Mouse (Mus musculus): ENCODE measurements around the gene Spsb2. TPM values are rescaled to one million over a fixed set of nuclear protein-coding genes. Genes with fewer than 3 reads are reported as not detected.
"Not testable (repeated sequence)": the region's sequence is repeated elsewhere in the genome, so short reads cannot be mapped to it uniquely, and the experiment has no call there.

Spsb2 gene
- polyA plus RNA-seq, 1 experiment from 2014 or later: 18.2 TPM

- Histone ChIP-seq H3K27ac (no peak overlapping the region), H3K4me2 (peak overlapping the region; percentile 83), H3K4me1 (peaks cover 23% of the 10 kb centered on the region), H3K9me3 (replicated peaks) (no peaks in the 10 kb centered on the region), H3K27me3 (peaks cover 13% of the 10 kb centered on the region), H3K36me3 (no peaks in the 10 kb centered on the region), H3K4me3 (replicated peaks) (peak overlapping the region; percentile 47), H3K9ac (peak overlapping the region; percentile 37)
- WGBS: 3% methylated on average over 10 of the region's 10 CpGs
- no peak; the same call in 1 of the 2 replicates for ATAC-seq (replicated peaks; ENCODE audit: low FRiP score)
Measured at GRCm38 (mm10) chr6:124779984-124780416, 28.5 kb upstream of the Spsb2 start.

GRCm38 (mm10) chr6:124780917-124781316, 27.5 kb upstream of the Spsb2 start:
- ATAC-seq (replicated peaks; ENCODE audit: low FRiP score): no peak
- WGBS: 82% methylated on average over 7 of the region's 7 CpGs
- Histone ChIP-seq H3K4me1 (peaks cover 23% of the 10 kb centered on the region), H3K36me3 (no peaks in the 10 kb centered on the region), H3K4me3 (replicated peaks) (no peak overlapping the region), H3K27me3 (peaks cover 13% of the 10 kb centered on the region), H3K4me2 (no peak overlapping the region), H3K9ac (no peak overlapping the region), H3K27ac (no peak overlapping the region), H3K9me3 (replicated peaks) (no peaks in the 10 kb centered on the region)

- Histone ChIP-seq H3K36me3 (no peaks in the 10 kb centered on the region), H3K9me3 (replicated peaks) (no peaks in the 10 kb centered on the region), H3K27me3 (peaks cover 13% of the 10 kb centered on the region), H3K4me2 (peak overlapping the region; percentile 37), H3K4me3 (replicated peaks) (peak overlapping the region; percentile 5; the same call in 1 of the 2 replicates), H3K4me1 (peaks cover 26% of the 10 kb centered on the region), H3K27ac (no peak overlapping the region), H3K9ac (no peak overlapping the region)
- peak; percentile 37; the same call in 1 of the 2 replicates for ATAC-seq (replicated peaks; ENCODE audit: low FRiP score)
- WGBS: 26% methylated on average over 6 of the region's 6 CpGs
Measured at GRCm38 (mm10) chr6:124782436-124782835, 26.0 kb upstream of the Spsb2 start.

- Histone ChIP-seq H3K9me3 (replicated peaks) (no peaks in the 10 kb centered on the region), H3K4me1 (peaks cover 22% of the 10 kb centered on the region), H3K4me3 (replicated peaks) (no peak overlapping the region), H3K27ac (no peak overlapping the region), H3K36me3 (no peaks in the 10 kb centered on the region), H3K27me3 (no peaks in the 10 kb centered on the region), H3K4me2 (no peak overlapping the region), H3K9ac (no peak overlapping the region)
- 47% methylated on average over 8 of the region's 8 CpGs for whole genome bisulfite sequencing
- ATAC-seq (replicated peaks; ENCODE audit: low FRiP score): no peak
Measured at GRCm38 (mm10) chr6:124786756-124787420, 21.6 kb upstream of the Spsb2 start.

- Histone ChIP-seq H3K27ac (no peak overlapping the region), H3K4me1 (peaks cover 17% of the 10 kb centered on the region), H3K27me3 (no peaks in the 10 kb centered on the region), H3K4me2 (no peak overlapping the region), H3K36me3 (no peaks in the 10 kb centered on the region), H3K9ac (no peak overlapping the region), H3K9me3 (replicated peaks) (no peaks in the 10 kb centered on the region), H3K4me3 (replicated peaks) (no peak overlapping the region)
- 73% methylated on average over 10 of the region's 10 CpGs for WGBS
- ATAC-seq (replicated peaks; ENCODE audit: low FRiP score): no peak
Measured at GRCm38 (mm10) chr6:124787722-124788121, 20.7 kb upstream of the Spsb2 start.

GRCm38 (mm10) chr6:124789519-124789918, 18.9 kb upstream of the Spsb2 start:
- Histone ChIP-seq H3K4me3 (replicated peaks) (no peak overlapping the region), H3K9ac (no peak overlapping the region), H3K27ac (peak overlapping the region; percentile 73; the same call in 1 of the 2 replicates), H3K9me3 (replicated peaks) (no peaks in the 10 kb centered on the region), H3K27me3 (no peaks in the 10 kb centered on the region), H3K36me3 (no peaks in the 10 kb centered on the region), H3K4me2 (no peak overlapping the region), H3K4me1 (peaks cover 17% of the 10 kb centered on the region)
- no peak; the same call in 1 of the 2 replicates for ATAC-seq (replicated peaks; ENCODE audit: low FRiP score)
- WGBS: 76% methylated on average over 4 of the region's 4 CpGs

- H3K27me3 ChIP-seq: no peaks in the 10 kb centered on the region
- H3K9me3 ChIP-seq (replicated peaks): no peaks in the 10 kb centered on the region
- H3K4me1 ChIP-seq: peaks cover 17% of the 10 kb centered on the region
- H3K36me3 ChIP-seq: no peaks in the 10 kb centered on the region
- 29% methylated on average over 4 of the region's 4 CpGs for WGBS
- H3K9ac ChIP-seq: no peak overlapping the region
- H3K4me2 ChIP-seq: no peak overlapping the region
- no peak overlapping the region for H3K4me3 ChIP-seq (replicated peaks)
- peak overlapping the region; percentile 73 for H3K27ac ChIP-seq
- 0 out of 2 replicates have a peak, but pooled peaks have one; percentile 49 for ATAC-seq (replicated peaks; ENCODE audit: low FRiP score)
Measured at GRCm38 (mm10) chr6:124790121-124790520, 18.3 kb upstream of the Spsb2 start.

- Histone ChIP-seq H3K9me3 (replicated peaks) (no peaks in the 10 kb centered on the region), H3K4me3 (replicated peaks) (no peak overlapping the region), H3K9ac (no peak overlapping the region), H3K4me2 (no peak overlapping the region), H3K36me3 (no peaks in the 10 kb centered on the region), H3K27me3 (no peaks in the 10 kb centered on the region), H3K4me1 (peaks cover 22% of the 10 kb centered on the region), H3K27ac (no peak overlapping the region)
- ATAC-seq (replicated peaks; ENCODE audit: low FRiP score): no peak
- WGBS: 73% methylated on average over 3 of the region's 3 CpGs
Measured at GRCm38 (mm10) chr6:124791911-124792310, 16.6 kb upstream of the Spsb2 start.

- H3K27ac ChIP-seq: peak overlapping the region; percentile 88
- no peak overlapping the region for H3K9ac ChIP-seq
- no peak overlapping the region for H3K4me3 ChIP-seq (replicated peaks)
- no peaks in the 10 kb centered on the region for H3K9me3 ChIP-seq (replicated peaks)
- no peaks in the 10 kb centered on the region for H3K27me3 ChIP-seq
- 65% methylated on average over 4 of the region's 4 CpGs for WGBS
- peak; percentile 71; the same call in 1 of the 2 replicates for ATAC-seq (replicated peaks; ENCODE audit: low FRiP score)
- no peaks in the 10 kb centered on the region for H3K36me3 ChIP-seq
- peaks cover 5% of the 10 kb centered on the region; the same call in 1 of the 2 replicates for H3K4me1 ChIP-seq
- no peak overlapping the region for H3K4me2 ChIP-seq
Measured at GRCm38 (mm10) chr6:124795781-124796180, 12.7 kb upstream of the Spsb2 start.

GRCm38 (mm10) chr6:124796200-124796599, 12.3 kb upstream of the Spsb2 start:
- WGBS: 74% methylated on average over 2 of the region's 2 CpGs
- H3K9ac ChIP-seq: no peak overlapping the region
- no peaks in the 10 kb centered on the region for H3K9me3 ChIP-seq (replicated peaks)
- H3K4me2 ChIP-seq: no peak overlapping the region
- H3K27ac ChIP-seq: peak overlapping the region; percentile 88
- no peaks in the 10 kb centered on the region for H3K27me3 ChIP-seq
- no peak overlapping the region for H3K4me3 ChIP-seq (replicated peaks)
- H3K4me1 ChIP-seq: peaks cover 5% of the 10 kb centered on the region; the same call in 1 of the 2 replicates
- no peaks in the 10 kb centered on the region for H3K36me3 ChIP-seq
- 0 out of 2 replicates have a peak, but pooled peaks have one; percentile 15 for ATAC-seq (replicated peaks; ENCODE audit: low FRiP score)

- 13% methylated on average over 5 of the region's 9 CpGs for whole genome bisulfite sequencing
- H3K4me1 ChIP-seq: peaks cover 22% of the 10 kb centered on the region
- H3K9ac ChIP-seq; H3K27me3 ChIP-seq; H3K36me3 ChIP-seq; H3K9me3 ChIP-seq (replicated peaks); ATAC-seq (replicated peaks; ENCODE audit: low FRiP score): not testable (repeated sequence)
- H3K4me3 ChIP-seq (replicated peaks): peak overlapping the region; percentile 21; the same call in 1 of the 2 replicates
- H3K27ac ChIP-seq: peak overlapping the region; percentile 41
- H3K4me2 ChIP-seq: peak overlapping the region; percentile 50
Measured at GRCm38 (mm10) chr6:124802400-124802799, 6.1 kb upstream of the Spsb2 start.

- no peaks in the 10 kb centered on the region for H3K27me3 ChIP-seq
- ATAC-seq (replicated peaks; ENCODE audit: low FRiP score): no peak
- no peak overlapping the region for H3K4me3 ChIP-seq (replicated peaks)
- no peak overlapping the region for H3K9ac ChIP-seq
- no peaks in the 10 kb centered on the region for H3K36me3 ChIP-seq
- H3K4me1 ChIP-seq: peaks cover 29% of the 10 kb centered on the region
- no peak overlapping the region for H3K27ac ChIP-seq
- no peaks in the 10 kb centered on the region for H3K9me3 ChIP-seq (replicated peaks)
- WGBS: 83% methylated on average over 3 of the region's 3 CpGs
- no peak overlapping the region for H3K4me2 ChIP-seq
Measured at GRCm38 (mm10) chr6:124803061-124803460, 5.4 kb upstream of the Spsb2 start.
